Mouse (Mus musculus) kidney, adult 18-20 months (tissue): ENCODE measurements at regions not wholly inside any gene's neighbourhood (a gene's known extent, or its start where the extent isn't known, plus 50 kb on each side); places are given as distances from the start of the nearest gene placed in this dataset.
"Not testable (repeated sequence)": the region's sequence is repeated elsewhere in the genome, so short reads cannot be mapped to it uniquely, and the experiment has no call there.

Experiments
- DNase-seq: peaks from one replicate; pipeline ENCODE4 v3.0.0; 2021

- no peak for DNase-seq
Observed at GRCm38 (mm10) chr9:78769168-78769567, 153.8 kb downstream of the Cd109 start.

- DNase-seq: no peak
Observed at GRCm38 (mm10) chr9:78773936-78774335, 158.6 kb downstream of the Cd109 start.

GRCm38 (mm10) chr9:78775462-78775861, 160.1 kb downstream of the Cd109 start:
- DNase-seq: peak; percentile 25

GRCm38 (mm10) chr9:78780595-78780994, 165.2 kb downstream of the Cd109 start:
- no peak for DNase-seq

- no peak for DNase-seq
Observed at GRCm38 (mm10) chr9:78782297-78782696, 167.0 kb downstream of the Cd109 start.

GRCm38 (mm10) chr9:78782860-78783259, 167.5 kb downstream of the Cd109 start:
- no peak for DNase-seq

- DNase-seq: no peak
Observed at GRCm38 (mm10) chr9:78787866-78788265, 172.5 kb downstream of the Cd109 start.

- DNase-seq: no peak
Observed at GRCm38 (mm10) chr9:78789703-78790102, 174.4 kb downstream of the Cd109 start.

- DNase-seq: no peak
Observed at GRCm38 (mm10) chr9:78790155-78790554, 174.8 kb downstream of the Cd109 start.

GRCm38 (mm10) chr9:78795801-78796200, 180.5 kb downstream of the Cd109 start:
- DNase-seq: no peak

- DNase-seq: no peak
Observed at GRCm38 (mm10) chr9:78817221-78817620, 201.9 kb downstream of the Cd109 start.

- DNase-seq: peak; percentile 12
Observed at GRCm38 (mm10) chr9:78821554-78822212, 206.3 kb downstream of the Cd109 start.

- no peak for DNase-seq
Observed at GRCm38 (mm10) chr9:78844969-78845683, 229.8 kb downstream of the Cd109 start.

- DNase-seq: no peak
Observed at GRCm38 (mm10) chr9:78846110-78846509, 230.8 kb downstream of the Cd109 start.

GRCm38 (mm10) chr9:78847890-78848563, 232.7 kb downstream of the Cd109 start:
- DNase-seq: no peak

- DNase-seq: not testable (repeated sequence)
Observed at GRCm38 (mm10) chr9:78848564-78848893, 233.2 kb downstream of the Cd109 start.

GRCm38 (mm10) chr9:78856981-78857380, 241.6 kb downstream of the Cd109 start:
- DNase-seq: no peak

- DNase-seq: no peak
Observed at GRCm38 (mm10) chr9:78859956-78860355, 244.6 kb downstream of the Cd109 start.

GRCm38 (mm10) chr9:78872561-78872960, 257.2 kb downstream of the Cd109 start:
- no peak for DNase-seq

GRCm38 (mm10) chr9:78879955-78880642, 264.8 kb downstream of the Cd109 start:
- DNase-seq: no peak

GRCm38 (mm10) chr9:78880643-78881306, 265.4 kb downstream of the Cd109 start:
- no peak for DNase-seq

- no peak for DNase-seq
Observed at GRCm38 (mm10) chr9:78881307-78881790, 266.0 kb downstream of the Cd109 start.

GRCm38 (mm10) chr9:78903211-78903610, 287.9 kb downstream of the Cd109 start:
- DNase-seq: no peak
